Mouse (Mus musculus): ENCODE results near the gene Hapln3.

The Hapln3 gene

DNA sequence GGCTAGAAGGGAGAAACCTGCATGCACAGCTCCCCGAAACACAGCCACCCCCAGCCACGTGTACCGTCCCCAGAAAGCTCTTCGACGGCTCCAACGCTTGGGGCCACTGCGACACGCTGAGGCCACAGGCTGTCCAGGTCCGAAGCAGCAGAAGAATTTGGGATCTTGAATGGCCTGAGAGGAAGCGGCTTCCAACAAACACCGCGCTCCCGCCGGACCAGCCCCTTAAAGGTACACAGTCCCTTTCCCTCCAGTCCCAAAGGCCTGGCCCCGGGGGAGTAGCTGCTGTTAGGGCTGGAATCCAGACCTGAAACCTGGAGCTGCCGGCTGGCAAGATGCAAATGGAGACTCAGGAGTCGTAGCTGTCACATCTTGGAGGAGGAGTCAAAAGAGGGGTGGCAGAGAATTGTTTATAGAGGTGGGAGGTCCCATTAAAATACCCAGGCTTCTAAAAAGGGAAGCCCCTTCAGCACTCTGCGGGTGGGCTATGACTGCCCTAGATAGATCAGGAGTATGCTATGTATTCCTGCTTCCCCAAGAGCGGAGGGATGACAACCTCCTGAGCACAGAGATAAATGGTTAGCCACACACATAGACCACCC lies at the start of gene Hapln3:
TSS of gene Hapln3 (minus strand) at position 176 of the 602 bp plus-strand sequence.
- DNase-seq, result no peak

GRCm38 (mm10) chr7:79173800-79174199 lies 43.0 kb upstream of the Hapln3 start:
- no peak for DNase-seq

DNA sequence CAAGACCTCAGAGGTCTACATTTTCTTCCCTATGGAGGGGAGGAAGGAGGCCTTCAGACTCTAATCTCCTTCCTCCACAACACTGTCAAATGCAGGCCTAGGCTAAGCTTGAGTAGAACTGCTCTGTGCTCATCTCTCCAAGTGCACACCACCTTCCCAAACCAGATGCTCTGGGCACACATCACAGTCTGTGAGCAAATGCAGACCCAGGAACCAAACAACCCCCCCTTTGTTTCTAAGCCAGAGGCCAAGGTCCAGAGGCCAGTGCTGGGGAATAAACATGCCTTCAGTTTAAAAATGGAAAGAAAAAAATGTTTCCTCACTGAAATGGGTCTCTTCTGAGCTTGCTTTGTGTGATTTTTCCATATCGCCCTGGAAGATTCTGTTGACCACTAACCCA lies 41.0 kb upstream of the Hapln3 start:
- DNase-seq, result no peak

GRCm38 (mm10) chr7:79167006-79167562 lies 36.3 kb upstream of the Hapln3 start:
- no peak for DNase-seq

DNA sequence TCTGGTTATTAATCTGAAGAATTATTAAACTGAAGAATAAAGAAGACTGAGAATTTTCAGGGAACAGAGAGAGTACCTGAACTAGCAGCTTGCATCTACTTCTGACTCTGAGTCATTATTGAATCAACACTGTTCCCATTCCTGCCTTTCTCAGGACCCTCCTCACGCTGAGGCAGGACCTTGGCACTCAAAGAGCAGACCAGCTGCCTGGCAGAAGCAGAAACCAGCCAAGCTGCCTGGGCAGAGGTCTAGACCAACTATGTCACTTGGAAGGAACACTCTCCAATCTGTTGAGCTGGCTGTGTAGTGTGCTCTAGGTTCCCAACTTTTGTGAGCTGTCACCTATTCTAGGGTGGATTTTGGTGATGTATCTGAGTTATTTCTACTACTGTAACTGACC lies 28.6 kb upstream of the Hapln3 start:
- no peak for DNase-seq

- DNase-seq, result peak in 1 of 2 experiments; percentile 17
These were observed 18.7 kb upstream of the Hapln3 start for GRCm38 (mm10) chr7:79149522-79149921.

- DNase-seq, result peak; percentile 90 to 94
These were observed 18.0 kb upstream of the Hapln3 start, which contains the start of gene Mfge8 for GRCm38 (mm10) chr7:79148711-79149266. TSS of gene Mfge8 (minus strand) at chr7:79149060.

- peak; percentile 34 to 35 for DNase-seq
These were observed 17.3 kb upstream of the Hapln3 start for GRCm38 (mm10) chr7:79147931-79148653.

- DNase-seq, result no peak
These were observed 16.4 kb upstream of the Hapln3 start for GRCm38 (mm10) chr7:79147011-79147837.

DNA sequence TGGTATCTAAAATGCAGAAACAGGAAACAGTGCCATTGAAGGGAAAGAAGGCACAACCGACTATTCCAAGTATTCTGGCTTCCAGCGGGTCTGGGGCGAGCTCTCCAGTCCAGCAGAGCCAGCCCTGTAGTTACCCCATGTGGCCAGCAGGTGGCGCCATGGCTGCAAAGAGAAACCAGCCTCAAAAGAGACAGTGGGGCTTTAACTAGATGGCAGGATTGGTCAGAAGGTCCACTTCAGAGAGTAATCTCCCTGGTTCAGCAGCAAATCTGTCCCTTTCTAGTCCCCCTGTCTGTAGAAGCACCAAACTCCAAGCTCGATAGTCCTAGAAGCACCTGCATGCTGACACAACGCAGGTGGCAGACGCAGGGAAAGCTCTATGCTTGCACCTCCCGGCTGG lies 10.1 kb upstream of the Hapln3 start:
- DNase-seq, result peak; percentile 63 to 69

DNA sequence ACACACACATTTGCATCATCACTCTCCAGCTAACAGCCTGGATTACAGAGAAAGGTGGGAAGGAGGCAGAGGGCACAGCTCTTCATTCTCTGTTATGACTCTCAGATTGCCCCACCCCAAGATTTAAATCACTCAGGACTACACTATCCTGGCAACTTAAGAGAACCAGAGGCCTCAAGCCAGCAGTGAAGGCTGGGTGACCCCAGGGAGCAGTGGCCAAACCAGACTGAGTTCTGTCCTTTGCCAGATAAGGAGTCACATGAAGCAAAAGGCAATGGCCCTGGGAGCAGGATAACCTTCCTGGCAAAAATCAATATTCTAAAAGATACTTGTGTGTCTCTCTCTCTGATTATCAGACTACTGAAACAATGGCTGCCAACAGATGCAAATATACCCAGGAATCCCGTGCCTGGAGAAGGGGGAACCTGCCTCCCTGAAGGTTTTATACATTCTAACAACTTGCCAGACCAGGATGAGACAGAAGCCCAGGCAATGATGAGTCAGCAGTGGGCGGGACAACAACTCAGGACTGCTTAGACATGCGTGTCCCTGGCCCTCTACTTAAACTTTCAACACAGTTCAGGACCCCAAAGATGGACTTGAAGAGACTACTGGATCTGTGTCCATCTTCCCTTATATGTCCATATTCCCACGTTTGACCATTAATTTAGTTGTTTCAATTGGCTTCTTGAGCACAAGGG lies 9.2 kb upstream of the Hapln3 start:
- DNase-seq, result no peak

DNA sequence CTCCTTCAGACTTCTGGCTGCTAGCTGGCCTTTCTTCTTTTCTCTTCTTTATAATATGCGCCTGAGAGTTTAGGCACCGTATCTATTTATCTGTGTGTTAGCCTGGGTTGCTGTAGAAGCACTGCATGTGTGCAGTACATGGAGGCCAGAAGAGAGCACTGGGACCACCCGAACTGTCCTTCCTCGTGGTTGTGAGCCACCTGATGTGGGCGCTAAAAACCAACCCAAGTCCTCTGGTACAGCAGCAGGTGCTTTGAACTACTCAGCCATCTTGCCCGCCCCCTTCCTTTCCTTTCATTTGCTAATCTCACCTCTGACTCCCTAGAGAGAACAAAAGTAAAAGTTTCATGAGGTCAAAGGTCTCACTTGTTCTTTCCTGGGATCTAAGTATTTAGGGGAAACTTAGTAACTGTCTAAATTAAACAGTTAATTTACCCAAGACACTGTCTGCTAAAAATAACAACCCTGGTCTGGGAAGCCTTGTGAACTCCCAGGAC lies 8.6 kb upstream of the Hapln3 start:
- no peak for DNase-seq

DNA sequence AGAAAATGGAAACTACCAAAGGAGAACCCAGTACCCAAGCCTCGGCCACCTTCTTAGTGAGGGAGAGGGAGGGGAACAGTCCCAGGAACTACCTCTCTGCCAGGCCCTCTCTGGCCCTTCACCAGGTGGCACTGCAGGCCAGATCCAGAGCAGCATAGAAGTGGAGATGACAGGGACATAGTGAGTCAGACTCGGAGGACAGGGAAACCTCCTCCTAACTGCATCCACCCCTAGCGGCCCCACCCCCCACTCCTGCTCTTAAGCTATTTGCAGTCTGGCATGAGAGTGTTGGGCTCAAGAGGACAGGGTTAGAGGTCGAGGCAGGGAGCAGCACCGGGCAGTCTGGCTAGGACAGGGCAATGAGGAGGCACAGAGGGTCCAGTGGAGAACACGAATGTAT lies 2.6 kb upstream of the Hapln3 start:
- no peak for DNase-seq

- no peak for DNase-seq
These were observed 433 bp downstream of the Hapln3 start for GRCm38 (mm10) chr7:79130385-79130784.

DNA sequence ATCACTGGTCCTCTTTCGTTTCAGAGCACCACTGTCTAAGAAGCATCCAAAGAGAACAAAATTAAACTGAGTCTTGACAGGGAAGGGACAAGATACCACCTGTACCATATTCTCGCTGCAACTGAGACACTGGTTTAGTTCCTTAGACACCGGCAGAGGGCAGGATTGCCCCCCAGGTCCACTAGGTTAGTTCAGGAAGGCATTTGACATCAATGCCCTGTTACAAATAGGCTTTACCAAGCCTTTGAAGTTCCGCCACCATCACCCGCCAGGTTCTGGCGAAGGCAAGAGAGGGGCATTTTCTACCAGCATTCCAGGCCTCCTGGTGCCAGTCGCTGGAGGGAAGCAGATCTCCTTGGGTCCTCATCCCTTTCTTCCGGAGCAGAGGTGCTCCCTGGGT lies 935 bp downstream of the Hapln3 start:
- DNase-seq, result no peak

DNA sequence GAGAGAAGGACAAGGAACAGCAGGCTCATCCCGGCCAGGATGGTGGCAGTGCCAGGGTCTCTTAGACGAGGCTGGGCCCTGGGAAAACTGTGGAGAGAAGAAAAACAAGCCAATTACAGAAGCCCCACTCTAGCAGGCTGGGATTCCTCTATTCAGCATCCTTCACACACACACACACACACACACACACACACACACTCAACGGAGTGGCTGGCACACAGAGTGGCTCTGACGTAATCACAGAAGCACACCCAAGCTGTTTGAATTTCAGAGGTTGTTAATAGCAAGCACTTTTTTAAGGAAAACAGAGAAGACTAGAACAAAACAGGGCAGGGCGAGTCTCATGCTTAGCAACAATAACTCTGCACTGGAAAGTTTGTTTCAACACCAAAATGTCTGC lies 7.4 kb downstream of the Hapln3 start:
- no peak for DNase-seq

DNA sequence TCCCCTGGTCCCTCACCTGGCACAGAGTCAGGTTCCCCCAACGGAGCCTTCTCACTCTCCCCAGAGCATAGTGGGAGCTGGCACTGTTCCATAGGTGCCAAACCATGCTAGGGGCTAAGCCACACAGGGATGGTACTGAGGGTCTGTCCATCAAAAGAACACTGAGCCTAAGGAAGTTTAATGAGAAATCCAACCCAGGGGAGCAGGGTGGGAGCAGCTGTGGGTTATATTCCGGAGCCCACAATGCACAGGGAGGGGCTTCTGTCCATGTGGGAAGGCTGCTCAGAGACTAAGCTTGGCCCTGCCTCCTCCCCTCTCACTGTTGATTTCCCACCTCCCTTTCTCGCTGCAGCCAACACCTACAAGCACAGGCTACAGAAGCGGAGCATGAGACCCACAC lies 17.0 kb downstream of the Hapln3 start:
- DNase-seq, result no peak

GRCm38 (mm10) chr7:79096492-79096891 lies 34.3 kb downstream of the Hapln3 start:
- no peak for DNase-seq

- DNase-seq, result peak in 1 of 2 experiments; percentile 8
These were observed 41.7 kb downstream of the Hapln3 start for GRCm38 (mm10) chr7:79089111-79089510.

GRCm38 (mm10) chr7:79080572-79081399 lies 50.0 kb downstream of the Hapln3 start:
- DNase-seq, result peak; percentile 20 to 35

DNA sequence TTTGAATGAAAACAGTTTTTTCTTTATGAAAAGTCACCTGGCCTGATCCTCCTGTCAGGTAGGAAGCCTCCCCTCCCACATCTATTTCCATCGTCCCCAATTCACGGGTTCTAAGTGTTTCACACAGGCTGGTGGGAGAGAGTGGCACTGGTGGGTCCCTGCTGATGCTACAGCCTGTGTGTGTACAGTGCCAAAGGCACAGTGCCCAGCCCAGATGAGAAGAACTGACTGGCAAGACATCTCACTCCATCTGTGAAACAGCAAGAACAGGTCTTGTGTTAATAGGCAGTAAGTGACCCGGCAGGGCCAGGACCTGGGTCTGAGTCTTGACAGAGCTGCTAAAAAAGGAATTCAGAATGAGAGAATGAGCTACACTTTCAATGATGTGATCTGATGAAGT lies 51.6 kb downstream of the Hapln3 start:
- DNase-seq, result no peak

All from lung, adult 18-20 months (tissue).